Mouse (Mus musculus) C2C12 (cell line): Measurements from ENCODE around the gene Gpr137b. TPM values are rescaled to one million over a fixed set of nuclear protein-coding genes. Genes with fewer than 3 reads are reported as not detected.
"Not testable (repeated sequence)": the region's sequence is repeated elsewhere in the genome, so short reads cannot be mapped to it uniquely, and the experiment has no call there.

Experiments used
- H3K27me3 ChIP-seq: one replicate; pipeline ENCODE4 v1.6.1; 2011; ENCODE audit not compliant: control insufficient read depth, insufficient read depth, insufficient read length
- H3K36me3 ChIP-seq: one replicate; pipeline ENCODE4 v1.6.1; 2011; ENCODE audit not compliant: control insufficient read depth, insufficient read depth
- H3K4me3 ChIP-seq: one replicate; pipeline ENCODE4 v1.5.1; 2011; ENCODE audit warnings: mild to moderate bottlenecking, control low read depth; ENCODE audit not compliant: poor library complexity, insufficient read depth, severe bottlenecking
- H3K79me2 ChIP-seq: one replicate; pipeline ENCODE4 v1.6.1; 2011; ENCODE audit not compliant: control insufficient read depth, insufficient read depth
- H3K79me3 ChIP-seq: one replicate; pipeline ENCODE4 v1.6.1; 2011; ENCODE audit warnings: low read depth, control low read depth
- H3ac ChIP-seq: one replicate; pipeline ENCODE3; 2011; ENCODE audit warnings: low read depth; ENCODE audit not compliant: control insufficient read depth, insufficient read length
- CEBPB ChIP-seq: IDR thresholded peaks from one replicate; pipeline ENCODE4 v1.6.1; 2011; ENCODE audit warnings: low read depth, mild to moderate bottlenecking, control low read depth, moderate library complexity
- CTCF ChIP-seq: IDR thresholded peaks from one replicate; pipeline ENCODE4 v1.5.1; 2011; ENCODE audit not compliant: control insufficient read depth, insufficient read depth, insufficient read length
- FOSL1 ChIP-seq: IDR thresholded peaks from one replicate; pipeline ENCODE4 v1.8.0; 2011; ENCODE audit warnings: mild to moderate bottlenecking, low read length; ENCODE audit not compliant: poor library complexity, insufficient read depth, severe bottlenecking
- MAX ChIP-seq: IDR thresholded peaks from one replicate; pipeline ENCODE4 v1.6.1; 2011; ENCODE audit warnings: mild to moderate bottlenecking, control low read depth
- MYOD1 ChIP-seq: IDR thresholded peaks from one replicate; pipeline ENCODE4 v1.6.1; 2011; ENCODE audit warnings: low read depth; ENCODE audit not compliant: control insufficient read depth, insufficient read length
- MYOG ChIP-seq: IDR thresholded peaks from one replicate; pipeline ENCODE4 v1.6.1; 2011; ENCODE audit not compliant: control insufficient read depth, insufficient read length; ENCODE audit errors: extremely low read depth
- USF1 ChIP-seq: IDR thresholded peaks from one replicate; pipeline ENCODE4 v1.6.1; 2011; ENCODE audit warnings: low read depth, mild to moderate bottlenecking, control low read depth, moderate library complexity
- polyA plus RNA-seq: library from polyadenylated mRNA; unstranded; fragments of >200 nt; fragmentation: generic; extraction: Trizol; gene quantifications from one replicate; pipeline ENCODE4 v1.2.1, GENCODE M21; 2012; ENCODE audit warnings: missing spikeins

Gene Gpr137b
- polyA plus RNA-seq, 1 experiment: 19.6 TPM

DNA sequence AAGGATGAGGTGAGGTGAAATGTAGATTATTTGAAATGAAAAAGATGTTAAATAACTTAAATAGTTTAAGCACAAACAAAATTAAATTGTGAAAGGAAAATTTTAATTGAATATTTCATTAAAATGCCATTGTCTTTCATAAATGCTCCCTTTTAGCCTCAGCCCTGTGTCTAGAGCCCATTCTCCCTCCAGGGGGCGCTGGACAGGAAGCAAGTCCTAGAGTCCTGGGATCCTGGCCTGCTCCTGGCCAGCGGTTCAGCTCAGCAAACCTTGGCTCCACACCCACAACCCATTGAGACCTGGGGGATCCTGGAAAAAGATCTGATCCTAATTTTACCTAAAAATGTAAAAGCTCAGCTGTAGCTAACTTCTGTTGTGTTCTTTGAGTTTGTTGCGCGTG lies 44.5 kb downstream of the Gpr137b start:
- Histone ChIP-seq H3K27me3 (no peaks in the 10 kb centered on the region), H3K36me3 (no peaks in the 10 kb centered on the region)

GRCm38 (mm10) chr13:13347634-13348412 lies 46.0 kb downstream of the Gpr137b start:
- H3K4me3 ChIP-seq, H3K36me3 ChIP-seq, H3K27me3 ChIP-seq, H3ac ChIP-seq, H3K79me3 ChIP-seq, H3K79me2 ChIP-seq: not testable (repeated sequence)

More for the DNA sequence above, 44.5 kb downstream of the Gpr137b start:
- TF ChIP-seq MAX (no peak), CTCF (no peak), MYOD1 (no peak), CEBPB (no peak), USF1 (no peak), MYOG (no peak), FOSL1 (no peak)
- no peaks in the 10 kb centered on the region for H3K79me2 ChIP-seq
- H3K79me3 ChIP-seq: no peaks in the 10 kb centered on the region
- no peak overlapping the region for H3K4me3 ChIP-seq
- no peak overlapping the region for H3ac ChIP-seq

DNA sequence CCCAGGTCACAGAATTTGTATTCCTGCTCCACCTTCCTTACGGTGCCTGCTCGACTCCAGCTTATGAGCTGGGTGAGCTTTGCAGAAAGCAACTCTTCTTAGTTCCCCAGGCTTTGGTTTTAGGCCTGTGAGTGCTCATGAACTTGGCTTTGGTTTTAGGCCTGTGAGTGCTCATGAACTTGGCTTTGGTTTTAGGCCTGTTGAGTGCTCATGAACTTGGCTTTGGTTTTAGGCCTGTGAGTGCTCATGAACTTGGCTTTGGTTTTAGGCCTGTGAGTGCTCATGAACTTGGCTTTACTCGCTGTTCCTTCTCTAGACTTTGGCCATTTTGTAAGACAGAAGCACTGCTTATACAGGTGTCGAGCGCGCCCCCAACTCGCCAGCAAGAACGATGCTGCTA lies 56.5 kb downstream of the Gpr137b start:
- H3ac ChIP-seq, H3K4me3 ChIP-seq, H3K36me3 ChIP-seq, H3K79me2 ChIP-seq, H3K27me3 ChIP-seq, H3K79me3 ChIP-seq: not testable (repeated sequence)

DNA sequence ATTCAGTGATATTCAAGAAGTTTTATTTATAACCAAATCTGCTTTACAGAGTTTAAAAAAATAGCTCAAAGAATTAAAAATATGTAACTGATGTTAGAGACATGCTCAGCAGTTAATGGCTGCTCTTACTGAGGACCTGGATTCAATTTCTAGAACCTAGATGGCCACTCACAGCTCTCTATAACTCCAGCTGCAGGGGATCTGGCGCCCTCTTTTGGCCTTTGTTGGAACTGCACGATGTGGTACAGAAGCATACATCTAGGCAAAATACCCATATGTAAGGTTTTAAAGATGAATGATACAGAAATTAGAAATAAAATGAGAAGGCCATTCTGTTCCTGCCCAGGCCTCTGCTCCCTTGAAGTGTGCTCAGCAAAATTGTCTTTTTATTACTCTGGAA lies 64.9 kb downstream of the Gpr137b start:
- H3K79me3 ChIP-seq: no peaks in the 10 kb centered on the region
- H3K79me2 ChIP-seq: no peaks in the 10 kb centered on the region
- H3K4me3 ChIP-seq: no peak overlapping the region
- no peaks in the 10 kb centered on the region for H3K27me3 ChIP-seq
- H3ac ChIP-seq: no peak overlapping the region
- no peaks in the 10 kb centered on the region for H3K36me3 ChIP-seq
- TF ChIP-seq MAX (peak; percentile 10), CTCF (peak; percentile 25), MYOD1 (no peak)

Other genes with a start within 250 kb of the Gpr137b start
- 0.55 TPM for gene Prl2c5, start 211.3 kb downstream of the Gpr137b start, polyA plus RNA-seq
- 90.0 TPM for gene Nid1, start 43.5 kb upstream of the Gpr137b start, polyA plus RNA-seq
- 1.7 TPM for gene Lyst, start 196.4 kb upstream of the Gpr137b start, polyA plus RNA-seq